Mouse (Mus musculus) heart, embryonic 11.5 days (tissue): ENCODE results near the gene Hist1h2bm. TPM values are rescaled to one million over a fixed set of nuclear protein-coding genes. Genes with fewer than 3 reads are reported as not detected.
"Not testable (repeated sequence)": the region's sequence is repeated elsewhere in the genome, so short reads cannot be mapped to it uniquely, and the experiment has no call there.

Experiments used
- ATAC-seq: fragments of 200-750 bp; cut with Nextera tagmentation; replicated peaks from 2 replicates; pipeline ENCODE4 v1.8.0; 2017; ENCODE audit warnings: moderate library complexity; ENCODE audit not compliant: insufficient number of reproducible peaks, low FRiP score, low TSS enrichment
- H3K27ac ChIP-seq: fragments of 300-500 bp; sonication (generic); 2 replicates; pipeline ENCODE4 v1.5.1; 2014; ENCODE audit warnings: mild to moderate bottlenecking, low read depth, low read length
- H3K27me3 ChIP-seq: fragments of 300-500 bp; sonication (generic); 2 replicates; pipeline ENCODE4 v1.6.1; 2014; ENCODE audit warnings: mild to moderate bottlenecking, low read length, mixed read lengths; ENCODE audit not compliant: control insufficient read depth, insufficient read depth
- H3K36me3 ChIP-seq: fragments of 300-500 bp; sonication (generic); 2 replicates; pipeline ENCODE4 v1.6.1; 2014; ENCODE audit warnings: mild to moderate bottlenecking, low read length, moderate library complexity, mixed read lengths; ENCODE audit not compliant: control insufficient read depth, insufficient read depth
- H3K4me1 ChIP-seq: fragments of 300-500 bp; sonication (generic); 2 replicates; pipeline ENCODE4 v1.6.1; 2014; ENCODE audit warnings: low read length; ENCODE audit not compliant: control insufficient read depth, insufficient read depth
- H3K4me2 ChIP-seq: fragments of 300-500 bp; sonication (generic); 2 replicates; pipeline ENCODE4 v1.6.1; 2014; ENCODE audit warnings: mild to moderate bottlenecking, moderate library complexity
- H3K4me3 ChIP-seq: fragments of 300-500 bp; sonication (generic); 2 replicates; pipeline ENCODE4 v1.5.1; 2014; ENCODE audit warnings: low read depth, low read length
- H3K9ac ChIP-seq: fragments of 300-500 bp; sonication (generic); 2 replicates; pipeline ENCODE4 v1.6.1; 2014; ENCODE audit warnings: mild to moderate bottlenecking, low read depth, low read length, moderate library complexity
- H3K9me3 ChIP-seq: fragments of 300-500 bp; sonication (generic); replicated peaks from 2 replicates; pipeline ENCODE4 v1.6.1; 2016; ENCODE audit warnings: low read length; ENCODE audit not compliant: control insufficient read depth
- WGBS: fragments of 180-500 bp; shearing (Covaris S2); extraction: QIAGEN DNeasy Blood & Tissue Kit; methylation state at CpG from one replicate; pipeline ENCODE4 v1.1.7; 2014; ENCODE audit not compliant: insufficient replicate concordance; 5-methylcytosine and 5-hydroxymethylcytosine counted together
- polyA plus RNA-seq: library from polyadenylated mRNA; unstranded; fragments of >200 nt; fragmentation: Nextera tagmentation; extraction: Ambion mirVana; gene quantifications from 2 replicates; pipeline ENCODE4 v1.2.1, GENCODE M21; 2014

Hist1h2bm gene
- polyA plus RNA-seq, 1 experiment from 2014 or later, result 1.4 TPM

DNA sequence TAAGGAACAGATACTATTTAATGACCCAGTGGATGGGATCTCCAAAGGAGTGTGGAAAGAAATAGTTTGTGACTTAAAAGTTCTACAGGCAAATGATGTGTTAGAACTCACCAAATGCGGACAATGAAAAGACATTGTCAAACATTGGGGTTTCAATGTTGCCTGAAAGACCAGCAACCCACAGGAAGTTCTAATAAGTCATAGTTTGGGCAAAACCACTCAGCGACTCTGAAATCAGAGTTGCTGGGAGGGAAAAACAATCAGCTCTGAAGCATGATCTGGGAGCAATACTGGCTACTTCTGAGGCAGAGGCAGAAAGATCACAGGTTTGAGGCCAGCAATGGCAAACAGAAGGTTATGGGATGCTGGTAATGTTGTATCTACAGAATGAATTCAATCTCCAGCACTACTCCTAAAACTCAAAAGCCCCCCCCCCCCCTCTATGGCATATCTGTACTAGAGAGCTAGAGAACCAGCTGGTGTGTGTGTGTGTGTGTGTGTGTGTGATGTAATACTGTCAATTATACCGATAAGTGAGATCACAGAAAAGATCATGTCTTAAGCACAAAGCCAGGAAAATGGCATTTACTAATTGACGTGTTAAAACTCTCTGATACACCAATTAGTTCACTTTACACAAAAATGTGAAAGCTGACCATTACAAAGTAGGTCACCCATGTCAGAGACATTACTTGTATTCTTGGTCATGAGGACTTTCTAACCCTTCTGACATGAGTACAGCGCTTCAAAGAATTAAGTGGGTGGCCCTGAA lies 27.7 kb downstream of the Hist1h2bm start:
- Histone ChIP-seq H3K27ac (peak overlapping the region; percentile 79), H3K27me3 (no peaks in the 10 kb centered on the region), H3K4me3 (peak overlapping the region; percentile 57), H3K4me2 (peak overlapping the region; percentile 79), H3K36me3 (no peaks in the 10 kb centered on the region), H3K9ac (peak overlapping the region; percentile 72), H3K4me1 (peaks cover 13% of the 10 kb centered on the region), H3K9me3 (no peaks in the 10 kb centered on the region)
- no peak for ATAC-seq
- 6% methylated on average over 5 of the region's 5 CpGs for WGBS

DNA sequence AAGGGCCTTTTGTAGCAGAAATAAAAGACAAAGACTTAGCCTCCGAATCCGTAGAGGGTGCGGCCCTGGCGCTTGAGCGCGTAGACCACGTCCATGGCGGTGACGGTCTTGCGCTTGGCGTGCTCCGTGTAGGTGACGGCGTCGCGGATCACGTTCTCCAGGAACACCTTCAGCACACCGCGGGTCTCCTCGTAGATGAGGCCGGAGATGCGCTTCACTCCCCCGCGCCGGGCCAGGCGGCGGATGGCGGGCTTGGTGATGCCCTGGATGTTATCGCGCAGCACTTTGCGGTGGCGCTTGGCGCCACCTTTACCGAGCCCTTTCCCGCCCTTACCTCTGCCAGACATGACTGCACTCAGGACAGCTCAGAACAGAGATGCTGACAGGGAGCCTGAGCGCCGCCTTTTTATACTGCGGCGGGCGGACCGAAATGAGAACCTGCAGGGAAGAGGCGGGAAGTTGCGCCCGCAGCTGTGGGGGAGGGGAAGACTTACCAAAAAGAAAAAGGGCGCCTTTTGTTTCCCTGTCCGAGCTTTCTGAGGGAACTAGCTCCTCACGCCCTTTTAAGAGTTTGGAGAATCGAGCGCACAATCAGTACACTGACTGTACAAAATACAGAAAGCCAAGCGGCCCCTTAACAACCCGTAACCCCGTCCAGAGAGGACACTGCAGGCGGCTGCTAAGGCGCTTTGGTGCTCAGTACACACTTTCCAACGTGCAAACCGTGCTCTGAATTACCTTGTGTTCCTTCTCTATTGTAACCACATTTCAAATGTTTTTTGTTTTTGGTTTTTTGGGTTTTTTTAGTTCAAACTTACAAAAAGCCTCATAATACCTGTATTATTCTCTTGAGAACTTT lies 28.5 kb downstream of the Hist1h2bm start, which contains the start of gene Hist1h4k:
TSS of gene Hist1h4k (minus strand) at position 347 of the 859 bp plus-strand sequence.
- peaks cover 13% of the 10 kb centered on the region for H3K4me1 ChIP-seq
- H3K9me3 ChIP-seq, H3K27me3 ChIP-seq, H3K36me3 ChIP-seq: not testable (repeated sequence)
- peak within 1 kb of the TSS; percentile 57 for H3K4me3 ChIP-seq
- peak; percentile 85 for ATAC-seq
- H3K9ac ChIP-seq, result peak within 1 kb of the TSS; percentile 72
- WGBS, result under 1% methylated on average over 45 of the region's 56 CpGs
- H3K4me2 ChIP-seq, result peak within 1 kb of the TSS; percentile 79
- peak within 1 kb of the TSS; percentile 91 for H3K27ac ChIP-seq

GRCm38 (mm10) chr13:21751417-21751816 lies 29.6 kb downstream of the Hist1h2bm start:
- Histone ChIP-seq H3K36me3 (no peaks in the 10 kb centered on the region), H3K4me3 (no peak overlapping the region), H3K4me1 (peaks cover 13% of the 10 kb centered on the region), H3K27me3 (no peaks in the 10 kb centered on the region), H3K27ac (peak overlapping the region; percentile 85; the same call in 1 of the 2 replicates), H3K9ac (no peak overlapping the region; the same call in 1 of the 2 replicates), H3K4me2 (no peak overlapping the region), H3K9me3 (no peaks in the 10 kb centered on the region)
- ATAC-seq, result no peak

- Histone ChIP-seq H3K4me1 (peaks cover 13% of the 10 kb centered on the region), H3K27ac (peak overlapping the region; percentile 85), H3K4me2 (peak overlapping the region; percentile 62; the same call in 1 of the 2 replicates), H3K9me3 (no peaks in the 10 kb centered on the region), H3K4me3 (no peak overlapping the region), H3K27me3 (no peaks in the 10 kb centered on the region), H3K36me3 (no peaks in the 10 kb centered on the region), H3K9ac (peak overlapping the region; percentile 22; the same call in 1 of the 2 replicates)
- no peak for ATAC-seq
- 39% methylated on average over 3 of the region's 3 CpGs for WGBS
Observed at GRCm38 (mm10) chr13:21751827-21752226, 30.0 kb downstream of the Hist1h2bm start.

- Histone ChIP-seq H3K9ac (no peak overlapping the region), H3K27me3 (no peaks in the 10 kb centered on the region), H3K4me1 (peaks cover 13% of the 10 kb centered on the region), H3K9me3 (no peaks in the 10 kb centered on the region), H3K36me3 (no peaks in the 10 kb centered on the region), H3K4me2 (peak overlapping the region; percentile 62), H3K4me3 (no peak overlapping the region), H3K27ac (peak overlapping the region; percentile 85)
- no peak for ATAC-seq
- WGBS, result 43% methylated on average over 3 of the region's 3 CpGs
Observed at GRCm38 (mm10) chr13:21752356-21752755, 30.5 kb downstream of the Hist1h2bm start.

- Histone ChIP-seq H3K9ac (peak overlapping the region; percentile 65), H3K36me3 (no peaks in the 10 kb centered on the region), H3K4me3 (peak overlapping the region; percentile 42), H3K4me1 (peaks cover 13% of the 10 kb centered on the region), H3K9me3 (no peaks in the 10 kb centered on the region), H3K4me2 (peak overlapping the region; percentile 62), H3K27ac (peak overlapping the region; percentile 85), H3K27me3 (no peaks in the 10 kb centered on the region)
- ATAC-seq, result no peak; the same call in 1 of the 2 replicates
- WGBS, result 4% methylated on average over 10 of the region's 10 CpGs
Observed at GRCm38 (mm10) chr13:21753051-21753523, 31.2 kb downstream of the Hist1h2bm start.

- not testable (repeated sequence) for H3K9me3 ChIP-seq, H3K36me3 ChIP-seq, H3K27me3 ChIP-seq
- H3K27ac ChIP-seq, result peak within 1 kb of the TSS; percentile 90
- peak within 1 kb of the TSS; percentile 71 for H3K4me2 ChIP-seq
- H3K4me3 ChIP-seq, result peak within 1 kb of the TSS; percentile 49
- WGBS, result 0% methylated on average over 36 of the region's 50 CpGs
- H3K4me1 ChIP-seq, result peaks cover 13% of the 10 kb centered on the region
- H3K9ac ChIP-seq, result peak within 1 kb of the TSS; percentile 76
- ATAC-seq, result peak; percentile 88
Observed at GRCm38 (mm10) chr13:21753524-21754285, 31.9 kb downstream of the Hist1h2bm start, which contains the start of the genes Hist1h2ak and Hist1h2bn. Gene Hist1h2ak, minus strand, starts transcription at chr13:21753827. Gene Hist1h2bn, plus strand, starts transcription at chr13:21754123.
